Mouse (Mus musculus): ENCODE results near the gene Atp6v0b.

Gene Atp6v0b

DNA sequence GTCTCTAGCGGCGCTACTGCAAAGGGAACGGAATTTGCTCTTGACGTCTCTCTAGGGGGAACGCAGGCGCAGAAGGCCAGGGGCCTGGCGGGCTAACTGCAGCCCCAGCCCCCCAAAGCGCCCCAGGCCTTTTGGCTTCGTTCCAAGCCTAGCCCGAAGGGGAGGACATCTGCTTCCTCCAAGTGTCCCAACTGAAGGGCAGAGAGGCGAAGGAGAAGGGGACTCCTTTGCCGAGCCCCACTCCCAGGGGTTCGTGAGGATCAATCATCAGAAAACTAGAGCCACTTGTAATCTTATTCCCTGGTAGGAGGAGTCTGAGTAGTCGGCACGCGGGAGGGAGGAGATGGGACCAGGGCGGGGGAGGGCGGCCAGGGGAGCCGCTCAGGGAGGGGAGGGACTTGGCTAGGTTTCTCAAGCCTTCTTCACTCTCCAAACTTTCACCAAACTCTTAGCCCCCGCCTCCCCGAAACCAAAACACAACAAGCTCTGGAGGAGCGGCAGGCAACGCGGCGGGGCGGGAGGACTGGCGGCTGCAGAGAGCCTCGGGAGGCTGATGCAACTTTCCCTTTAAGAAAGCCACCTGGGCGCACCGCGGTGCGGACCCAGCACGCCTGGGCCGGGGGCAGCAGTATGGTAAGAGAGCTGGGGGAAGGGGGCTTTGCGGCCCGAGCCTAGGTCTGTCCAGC lies 52.1 kb downstream of the Atp6v0b start:
- peak; percentile 80 to 83 for DNase-seq

DNA sequence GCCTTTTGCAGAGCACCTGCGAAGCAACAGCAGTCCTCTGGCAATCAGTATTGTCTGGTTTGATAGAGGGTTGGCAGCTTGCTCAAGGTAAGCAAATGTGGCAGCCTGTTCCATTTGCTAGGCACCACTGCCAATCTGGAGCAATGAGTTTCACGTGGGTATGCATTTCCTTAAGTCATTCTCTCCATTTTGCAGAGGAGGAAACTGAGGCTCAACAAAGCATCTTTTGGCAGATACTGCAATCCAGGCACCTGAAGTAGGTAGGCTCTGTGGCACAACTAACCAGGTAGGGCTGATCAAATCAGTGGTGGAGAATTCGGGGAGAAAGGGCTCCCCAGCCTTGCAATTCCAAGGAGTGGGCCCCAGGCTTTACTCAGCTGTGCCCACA lies 52.7 kb downstream of the Atp6v0b start, which contains the start of gene Slc6a9:
Gene Slc6a9, plus strand, starts transcription at position 50 of the 388 bp plus-strand sequence.
- DNase-seq: no peak

All from kidney, adult 8-10 months (tissue).